Mouse (Mus musculus) kidney, postnatal 0 days (tissue): ENCODE data around the gene Ctu2. TPM values are rescaled to one million over a fixed set of nuclear protein-coding genes. Genes with fewer than 3 reads are reported as not detected.

Source experiments
- ATAC-seq: fragments of 200-750 bp; cut with Nextera tagmentation; replicated peaks from 2 replicates; pipeline ENCODE4 v1.8.0; 2017; ENCODE audit warnings: low read depth, moderate number of reproducible peaks, moderate TSS enrichment, moderate library complexity; ENCODE audit not compliant: low FRiP score
- DNase-seq: peaks from one replicate; pipeline ENCODE4 v3.0.0-alpha.2; 2016; ENCODE audit warnings: low spot score
- H3K27ac ChIP-seq: fragments of 300-500 bp; sonication (generic); 2 replicates; pipeline ENCODE4 v1.5.1; 2014; ENCODE audit warnings: mild to moderate bottlenecking
- H3K27me3 ChIP-seq: fragments of 300-500 bp; sonication (generic); 2 replicates; pipeline ENCODE4 v1.6.1; 2014; ENCODE audit warnings: low read length, mixed read lengths; ENCODE audit not compliant: insufficient read depth
- H3K36me3 ChIP-seq: fragments of 300-500 bp; sonication (generic); 2 replicates; pipeline ENCODE4 v1.6.1; 2014; ENCODE audit warnings: low read length, mixed read lengths; ENCODE audit not compliant: insufficient read depth
- H3K4me1 ChIP-seq: fragments of 300-500 bp; sonication (generic); replicated peaks from 2 replicates; pipeline ENCODE4 v1.6.1; 2014; ENCODE audit warnings: antibody characterized with exemption, low read length, mixed read lengths; ENCODE audit not compliant: insufficient read depth
- H3K4me2 ChIP-seq: fragments of 300-500 bp; sonication (generic); 2 replicates; pipeline ENCODE4 v1.6.1; 2014; ENCODE audit warnings: mild to moderate bottlenecking, low read length, moderate library complexity, mixed read lengths
- H3K4me3 ChIP-seq: fragments of 300-500 bp; sonication (generic); replicated peaks from 2 replicates; pipeline ENCODE4 v1.5.1; 2014; ENCODE audit warnings: low read depth, low read length
- H3K9ac ChIP-seq: fragments of 300-500 bp; sonication (generic); 2 replicates; pipeline ENCODE4 v1.6.1; 2014; ENCODE audit warnings: low read depth, low read length
- H3K9me3 ChIP-seq: fragments of 300-500 bp; sonication (generic); replicated peaks from 2 replicates; pipeline ENCODE4 v1.6.1; 2016; ENCODE audit warnings: low read length, inconsistent platforms, mixed read lengths
- CTCF ChIP-seq: IDR thresholded peaks from 2 replicates; pipeline ENCODE4 v1.5.1; 2016; ENCODE audit warnings: antibody characterized with exemption, low read depth, mild to moderate bottlenecking, moderate library complexity
- WGBS: fragments of 180-500 bp; shearing (Covaris S2); extraction: QIAGEN DNeasy Blood & Tissue Kit; methylation state at CpG from one replicate; pipeline ENCODE4 v1.1.7; 2014; 5-methylcytosine and 5-hydroxymethylcytosine counted together
- polyA plus RNA-seq: library from polyadenylated mRNA; unstranded; fragments of >200 nt; fragmentation: Nextera tagmentation; extraction: Ambion mirVana; gene quantifications from 2 replicates; pipeline ENCODE4 v1.2.1, GENCODE M21; 2015

Ctu2 gene
- polyA plus RNA-seq, 1 experiment from 2014 or later, result 44.5 TPM

GRCm38 (mm10) chr8:122462510-122462909 is 13.4 kb upstream of the Ctu2 start:
- no peak for DNase-seq
- no peak for ATAC-seq
- TF ChIP-seq CTCF, result no peak
- Histone ChIP-seq H3K9ac (0 out of 2 replicates have a peak overlapping the region, but pooled peaks have one; percentile 9), H3K9me3 (no peaks in the 10 kb centered on the region), H3K4me1 (peaks cover 13% of the 10 kb centered on the region; the same call in 1 of the 2 replicates), H3K4me2 (no peak overlapping the region), H3K27me3 (peaks cover 12% of the 10 kb centered on the region), H3K27ac (no peak overlapping the region), H3K36me3 (peaks cover 12% of the 10 kb centered on the region; the same call in 1 of the 2 replicates), H3K4me3 (no peak overlapping the region)
- WGBS, result 68% methylated on average over 8 of the region's 8 CpGs

- Histone ChIP-seq H3K4me1 (peaks cover 13% of the 10 kb centered on the region; the same call in 1 of the 2 replicates), H3K9ac (no peak overlapping the region), H3K9me3 (no peaks in the 10 kb centered on the region), H3K27ac (no peak overlapping the region), H3K27me3 (peaks cover 12% of the 10 kb centered on the region), H3K4me2 (no peak overlapping the region), H3K36me3 (peaks cover 24% of the 10 kb centered on the region; the same call in 1 of the 2 replicates), H3K4me3 (no peak overlapping the region)
- no peak for TF ChIP-seq CTCF
- DNase-seq (no peak), ATAC-seq (no peak)
- 57% methylated on average over 12 of the region's 12 CpGs for WGBS
These were observed 12.0 kb upstream of the Ctu2 start for GRCm38 (mm10) chr8:122463651-122464640.

GRCm38 (mm10) chr8:122464985-122465384 is 11.0 kb upstream of the Ctu2 start:
- DNase-seq (no peak), ATAC-seq (no peak)
- Histone ChIP-seq H3K27ac (no peak overlapping the region), H3K4me3 (no peak overlapping the region), H3K9ac (no peak overlapping the region), H3K4me2 (no peak overlapping the region), H3K27me3 (peaks cover 7% of the 10 kb centered on the region), H3K9me3 (no peaks in the 10 kb centered on the region), H3K4me1 (peaks cover 9% of the 10 kb centered on the region; the same call in 1 of the 2 replicates), H3K36me3 (peaks cover 27% of the 10 kb centered on the region; the same call in 1 of the 2 replicates)
- WGBS, result 66% methylated on average over 7 of the region's 7 CpGs
- TF ChIP-seq CTCF, result no peak

- Histone ChIP-seq H3K9ac (no peak overlapping the region), H3K9me3 (no peaks in the 10 kb centered on the region), H3K4me2 (no peak overlapping the region), H3K36me3 (peaks cover 27% of the 10 kb centered on the region; the same call in 1 of the 2 replicates), H3K27ac (no peak overlapping the region), H3K27me3 (no peaks in the 10 kb centered on the region), H3K4me3 (no peak overlapping the region), H3K4me1 (no peaks in the 10 kb centered on the region)
- TF ChIP-seq CTCF, result no peak
- DNase-seq, result no peak
- WGBS, result 91% methylated on average over 13 of the region's 13 CpGs
- no peak for ATAC-seq
These were observed 8.1 kb upstream of the Ctu2 start for GRCm38 (mm10) chr8:122467816-122468215.

GRCm38 (mm10) chr8:122469407-122469806 is 6.5 kb upstream of the Ctu2 start:
- H3K36me3 ChIP-seq, result peaks cover 30% of the 10 kb centered on the region; the same call in 1 of the 2 replicates
- ATAC-seq, result no peak
- WGBS, result 74% methylated on average over 6 of the region's 6 CpGs

GRCm38 (mm10) chr8:122469965-122470364 is 6.0 kb upstream of the Ctu2 start:
- no peak overlapping the region for H3K27ac ChIP-seq
- H3K4me2 ChIP-seq, result no peak overlapping the region
- TF ChIP-seq CTCF, result no peak
- H3K27me3 ChIP-seq, result no peaks in the 10 kb centered on the region
- no peak overlapping the region for H3K9ac ChIP-seq
- H3K4me1 ChIP-seq, result peaks cover 10% of the 10 kb centered on the region
- WGBS, result 82% methylated on average over 10 of the region's 10 CpGs
- DNase-seq, result no peak
- no peak overlapping the region for H3K4me3 ChIP-seq
- no peaks in the 10 kb centered on the region for H3K9me3 ChIP-seq
- no peak for ATAC-seq
- H3K36me3 ChIP-seq, result peaks cover 30% of the 10 kb centered on the region; the same call in 1 of the 2 replicates

More at GRCm38 (mm10) chr8:122469407-122469806, 6.5 kb upstream of the Ctu2 start:
- Histone ChIP-seq H3K4me1 (peaks cover 4% of the 10 kb centered on the region; the same call in 1 of the 2 replicates), H3K9ac (no peak overlapping the region), H3K27me3 (no peaks in the 10 kb centered on the region), H3K27ac (no peak overlapping the region), H3K4me2 (no peak overlapping the region), H3K9me3 (no peaks in the 10 kb centered on the region), H3K4me3 (no peak overlapping the region)
- no peak for TF ChIP-seq CTCF
- no peak for DNase-seq
